Mouse (Mus musculus): ENCODE data around the gene Ing4.

GRCm38 (mm10) chr6:125088561-125089321 is 49.2 kb downstream of the Ing4 start:
- TF ChIP-seq CTCF (IDR thresholded peaks at IDR 0.05; ENCODE audit: control insufficient read depth, insufficient read depth, insufficient replicate concordance, low read depth, low read length), result 0 out of 2 replicates have a peak, but pooled peaks have one; percentile 5
- peak; percentile 58; the same call in 1 of the 2 replicates for TF ChIP-seq POLR2A (IDR thresholded peaks at IDR 0.05; ENCODE audit: control insufficient read depth, low read depth, low read length)

All from testis, adult 2 months (tissue).